In the genomic region with DNA sequence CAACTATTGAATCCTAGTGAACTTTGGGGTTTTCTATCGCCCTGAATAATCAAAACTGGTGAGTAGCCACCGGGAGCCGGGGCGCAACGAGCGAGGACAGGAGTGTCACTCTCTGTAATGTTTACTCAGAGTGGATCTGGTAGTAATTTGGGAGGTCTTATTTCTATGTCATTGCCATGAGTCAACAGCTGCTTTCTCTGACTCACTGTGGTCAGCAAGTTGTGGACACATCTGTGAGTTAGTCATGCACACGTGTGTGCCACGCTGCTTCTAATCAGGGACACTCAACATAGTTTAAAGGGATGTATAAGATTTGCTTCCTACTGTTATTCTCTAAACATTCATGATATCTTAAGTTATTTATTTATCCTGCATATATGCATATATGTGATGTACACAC, we compare ENCODE assay signal across 22 mouse cellular contexts.
A peak's percentile ranks its signal among the peaks of the same experiment; 100 is the strongest.
DNase-seq lines count a peak whose midpoint lies in the region; ATAC-seq and TF ChIP-seq lines count a peak whose summit lies in the region.
"Had no signal": no experiment of that assay in that cellular context is flagged by ENCODE, and none has a peak within 500 bp of the region (broad histone marks: within the 10 kb centered on the region; RNA-seq: fewer than 3 reads in every experiment).

No protein-coding gene starts in this region.

- WGBS in forebrain, embryonic 12.5 days: 96% methylated on average over 8 of the region's 8 CpGs

- H3K4me2 ChIP-seq in forebrain, embryonic 12.5 days: no peak overlapping the region
- H3K4me2 ChIP-seq: hindbrain, embryonic 13.5 days; limb, embryonic 13.5 days; liver, embryonic 13.5 days; lung, embryonic 14.5 days had no signal

- no peak overlapping the region for H3K9ac ChIP-seq in forebrain, embryonic 12.5 days
- H3K9ac ChIP-seq: hindbrain, embryonic 13.5 days; limb, embryonic 13.5 days; liver, embryonic 13.5 days; lung, embryonic 14.5 days had no signal

- no peaks in the 10 kb centered on the region for H3K36me3 ChIP-seq in forebrain, embryonic 12.5 days (replicated peaks)
- H3K36me3 ChIP-seq: midbrain, embryonic 10.5 days had no signal

- H3K4me3 ChIP-seq in bone marrow macrophage, adult 2 months (ENCODE audit: insufficient read depth, low read length): no peak overlapping the region
- H3K4me3 ChIP-seq in forebrain, embryonic 12.5 days (replicated peaks): no peak overlapping the region
- H3K4me3 ChIP-seq: heart, embryonic 10.5 days; hindbrain, embryonic 13.5 days; limb, embryonic 13.5 days; liver, embryonic 13.5 days; midbrain, embryonic 10.5 days had no signal

- H3K4me1 ChIP-seq in bone marrow macrophage, adult 2 months (ENCODE audit: control insufficient read depth, insufficient read depth, low read length): peaks cover 32% of the 10 kb centered on the region
- peaks cover 11% of the 10 kb centered on the region; the same call in 1 of the 2 replicates for H3K4me1 ChIP-seq in forebrain, embryonic 12.5 days
- H3K4me1 ChIP-seq: liver, embryonic 13.5 days had no signal

- no peak for TF ChIP-seq CTCF in bone marrow macrophage, adult 2 months (IDR thresholded peaks at IDR 0.05; ENCODE audit: low read depth, low read length)

- peak overlapping the region; percentile 60 for H3K27ac ChIP-seq in bone marrow macrophage, adult 2 months (ENCODE audit: insufficient read depth, low read depth, low read length)
- H3K27ac ChIP-seq in forebrain, embryonic 12.5 days: no peak overlapping the region
- H3K27ac ChIP-seq: heart, embryonic 10.5 days; hindbrain, embryonic 13.5 days; liver, embryonic 13.5 days; midbrain, embryonic 10.5 days had no signal

- H3K27me3 ChIP-seq in forebrain, embryonic 12.5 days: no peaks in the 10 kb centered on the region
- H3K27me3 ChIP-seq: hindbrain, embryonic 13.5 days; limb, embryonic 13.5 days; liver, embryonic 13.5 days had no signal

- DNase-seq in adrenal gland, adult 2 months: peak; percentile 67
- DNase-seq in adrenal gland, adult 18-20 months (ENCODE audit: low spot score in 2 of 2): no peak
- peak; percentile 1 for DNase-seq in layer of hippocampus, adult 11-12 months (ENCODE audit: low spot score)
- no peak for DNase-seq in layer of hippocampus, postnatal 36 days
- no peak for DNase-seq in spleen, postnatal 4 days (ENCODE audit: low spot score in 2 of 2)
- DNase-seq: B cell, adult 2 months; cerebellum, postnatal 25 days; embryo, embryonic 11 days; gastrocnemius, postnatal 10 days; kidney, adult 8-10 months; kidney, postnatal 14 days; liver, embryonic 13.5 days; lung, embryonic 14.5 days; lung, postnatal 4 days; right cerebral cortex, postnatal 25 days had no signal

- ATAC-seq in forebrain, embryonic 12.5 days (ENCODE audit: low FRiP score): no peak
- ATAC-seq: inflammation-experienced regulatory T-cells, adult 6 months had no signal

- no peak for TF ChIP-seq POLR2A in bone marrow macrophage, adult 2 months (IDR thresholded peaks at IDR 0.05; ENCODE audit: borderline replicate concordance, low read depth, low read length)

- H3K9me3 ChIP-seq in forebrain, embryonic 12.5 days: 0 out of 2 replicates have a peak, but pooled peaks cover 4% of the 10 kb centered on the region
- H3K9me3 ChIP-seq: limb, embryonic 13.5 days; liver, embryonic 13.5 days; midbrain, embryonic 10.5 days had no signal

Comparison
In these comparisons a context has a peak if more than half of its experiments do, and no peak if none do; other contexts are left out.
1. DNase-seq: peak in adrenal gland, adult 2 months (single experiment) and layer of hippocampus, adult 11-12 months (single experiment); none in adrenal gland, adult 18-20 months (0 of 2), layer of hippocampus, postnatal 36 days (0 of 2) and spleen, postnatal 4 days (0 of 2).